Mouse (Mus musculus): Measurements from ENCODE around the gene Tm4sf19.

- TF ChIP-seq POLR2A (IDR thresholded peaks at IDR 0.05; ENCODE audit: borderline replicate concordance, extremely low read depth, low read depth, low read length): no peak
- TF ChIP-seq CTCF (IDR thresholded peaks at IDR 0.05; ENCODE audit: insufficient read depth, low read length): no peak
Measured at GRCm38 (mm10) chr16:32456761-32457160, 56.5 kb downstream of the Tm4sf19 start.

Measured in lung, adult 2 months (tissue).